Mouse (Mus musculus): Measurements from ENCODE around the gene Trat1. TPM values are rescaled to one million over a fixed set of nuclear protein-coding genes. Genes with fewer than 3 reads are reported as not detected.

Gene Trat1
- polyA plus RNA-seq, 1 experiment from 2014 or later, result not detected

Other genes starting within 250 kb of the Trat1 start
- gene Retnlb, start 44.8 kb upstream of the Trat1 start, polyA plus RNA-seq (2015; fragmentation: Nextera tagmentation; extraction: Ambion mirVana), result not detected in 2 replicates
- not detected in 2 replicates for gene Retnla, start 70.5 kb upstream of the Trat1 start, polyA plus RNA-seq (2015; fragmentation: Nextera tagmentation; extraction: Ambion mirVana)
- 20.3 and 25.2 TPM in 2 replicates for gene Retnlg, start 100.6 kb upstream of the Trat1 start, polyA plus RNA-seq (2015; fragmentation: Nextera tagmentation; extraction: Ambion mirVana)
- 3.9 and 4.9 TPM in 2 replicates for gene Dzip3, start 222.1 kb upstream of the Trat1 start, polyA plus RNA-seq (2015; fragmentation: Nextera tagmentation; extraction: Ambion mirVana)
- gene Cip2a, start 222.2 kb upstream of the Trat1 start, polyA plus RNA-seq (2015; fragmentation: Nextera tagmentation; extraction: Ambion mirVana), result 14.2 and 15.9 TPM in 2 replicates